Mouse (Mus musculus) lung, adult 2 months (tissue): ENCODE results near the gene Cdc42ep4.

ENCODE experiments used
- CTCF ChIP-seq: fragments of 200-500 bp; IDR thresholded peaks from 2 replicates; pipeline ENCODE4 v1.5.1; 2011; ENCODE audit warnings: mild to moderate bottlenecking, low read length, control low read depth; ENCODE audit not compliant: insufficient read depth
- POLR2A ChIP-seq: fragments of 200-500 bp; IDR thresholded peaks from 2 replicates; pipeline ENCODE4 v1.6.1; 2011; ENCODE audit warnings: low read depth, mild to moderate bottlenecking, control low read depth, low read length, borderline replicate concordance; ENCODE audit errors: extremely low read depth

- no peak for TF ChIP-seq POLR2A
- TF ChIP-seq CTCF = no peak
These were observed 23.1 kb upstream of the Cdc42ep4 start for GRCm38 (mm10) chr11:113774773-113775172.
